Mouse (Mus musculus): Measurements from ENCODE around the gene Erbin. TPM values are rescaled to one million over a fixed set of nuclear protein-coding genes. Genes with fewer than 3 reads are reported as not detected.

The Erbin gene
- total and polyA plus RNA-seq, 2 experiments: 4.8 to 57.2 TPM

GRCm38 (mm10) chr13:103876743-103877142, 43.6 kb downstream of the Erbin start:
- H3K27ac ChIP-seq (replicated peaks; ENCODE audit: insufficient read depth, low read depth, low read length): no peak overlapping the region
- H3K27me3 ChIP-seq (ENCODE audit: control insufficient read depth, insufficient read depth, low read length): no peaks in the 10 kb centered on the region
- H3K79me2 ChIP-seq (ENCODE audit: control insufficient read depth, insufficient read depth, low read length): peaks cover 14% of the 10 kb centered on the region; the same call in 1 of the 2 replicates
- peak; percentile 50 for DNase-seq (ENCODE audit: extremely low read depth, low read depth, low spot score)
- H3K36me3 ChIP-seq (ENCODE audit: control insufficient read depth, insufficient read depth, low read length): peaks cover 2% of the 10 kb centered on the region
- TF ChIP-seq POLR2A (IDR thresholded peaks at IDR 0.05; ENCODE audit: extremely low read depth, insufficient read depth, low read length) (no peak), CTCF (IDR thresholded peaks at IDR 0.05; ENCODE audit: low read depth, low read length) (no peak)
- H3K9ac ChIP-seq (ENCODE audit: low read depth, low read length): no peak overlapping the region
- H3K4me1 ChIP-seq (ENCODE audit: control insufficient read depth, insufficient read depth, low read length): no peaks in the 10 kb centered on the region
- no peak overlapping the region for H3K4me3 ChIP-seq (ENCODE audit: insufficient read depth, low read depth, low read length)

- WGBS: 89% methylated on average over 6 of the region's 6 CpGs
- H3K9ac ChIP-seq (ENCODE audit: low read depth, low read length): no peak overlapping the region
- H3K27me3 ChIP-seq (ENCODE audit: control insufficient read depth, insufficient read depth, low read length): no peaks in the 10 kb centered on the region
- no peaks in the 10 kb centered on the region for H3K4me1 ChIP-seq (ENCODE audit: control insufficient read depth, insufficient read depth, low read length)
- H3K79me2 ChIP-seq (ENCODE audit: control insufficient read depth, insufficient read depth, low read length): peaks cover 14% of the 10 kb centered on the region; the same call in 1 of the 2 replicates
- TF ChIP-seq CTCF (IDR thresholded peaks at IDR 0.05; ENCODE audit: low read depth, low read length) (no peak), POLR2A (IDR thresholded peaks at IDR 0.05; ENCODE audit: extremely low read depth, insufficient read depth, low read length) (no peak)
- H3K36me3 ChIP-seq (ENCODE audit: control insufficient read depth, insufficient read depth, low read length): peaks cover 2% of the 10 kb centered on the region; the same call in 1 of the 2 replicates
- H3K27ac ChIP-seq (replicated peaks; ENCODE audit: insufficient read depth, low read depth, low read length): no peak overlapping the region
- H3K4me3 ChIP-seq (ENCODE audit: insufficient read depth, low read depth, low read length): no peak overlapping the region
- DNase-seq (ENCODE audit: extremely low read depth, low read depth, low spot score): no peak
Observed at GRCm38 (mm10) chr13:103875823-103876514, 44.3 kb downstream of the Erbin start.

- peaks cover 5% of the 10 kb centered on the region; the same call in 1 of the 2 replicates for H3K79me2 ChIP-seq (ENCODE audit: control insufficient read depth, insufficient read depth, low read length)
- WGBS: 17% methylated on average over 3 of the region's 3 CpGs
- no peak overlapping the region for H3K4me3 ChIP-seq (ENCODE audit: insufficient read depth, low read depth, low read length)
- H3K27ac ChIP-seq (replicated peaks; ENCODE audit: insufficient read depth, low read depth, low read length): no peak overlapping the region
- no peaks in the 10 kb centered on the region for H3K27me3 ChIP-seq (ENCODE audit: control insufficient read depth, insufficient read depth, low read length)
- peak; percentile 74 for DNase-seq (ENCODE audit: extremely low read depth, low read depth, low spot score)
- H3K9ac ChIP-seq (ENCODE audit: low read depth, low read length): no peak overlapping the region
- no peaks in the 10 kb centered on the region; the same call in 1 of the 2 replicates for H3K4me1 ChIP-seq (ENCODE audit: control insufficient read depth, insufficient read depth, low read length)
- TF ChIP-seq POLR2A (IDR thresholded peaks at IDR 0.05; ENCODE audit: extremely low read depth, insufficient read depth, low read length): no peak
- no peak for TF ChIP-seq CTCF (IDR thresholded peaks at IDR 0.05; ENCODE audit: low read depth, low read length)
- H3K36me3 ChIP-seq (ENCODE audit: control insufficient read depth, insufficient read depth, low read length): peaks cover 6% of the 10 kb centered on the region
Observed at GRCm38 (mm10) chr13:103870786-103871185, 49.5 kb downstream of the Erbin start.

GRCm38 (mm10) chr13:103870117-103870516, 50.2 kb downstream of the Erbin start:
- H3K27me3 ChIP-seq (ENCODE audit: control insufficient read depth, insufficient read depth, low read length): no peaks in the 10 kb centered on the region
- peaks cover 6% of the 10 kb centered on the region for H3K36me3 ChIP-seq (ENCODE audit: control insufficient read depth, insufficient read depth, low read length)
- H3K79me2 ChIP-seq (ENCODE audit: control insufficient read depth, insufficient read depth, low read length): peaks cover 5% of the 10 kb centered on the region; the same call in 1 of the 2 replicates
- no peak for DNase-seq (ENCODE audit: extremely low read depth, low read depth, low spot score)
- H3K4me3 ChIP-seq (ENCODE audit: insufficient read depth, low read depth, low read length): no peak overlapping the region
- no peak overlapping the region for H3K9ac ChIP-seq (ENCODE audit: low read depth, low read length)
- H3K27ac ChIP-seq (replicated peaks; ENCODE audit: insufficient read depth, low read depth, low read length): no peak overlapping the region
- H3K4me1 ChIP-seq (ENCODE audit: control insufficient read depth, insufficient read depth, low read length): no peaks in the 10 kb centered on the region; the same call in 1 of the 2 replicates
- TF ChIP-seq POLR2A (IDR thresholded peaks at IDR 0.05; ENCODE audit: extremely low read depth, insufficient read depth, low read length) (no peak), CTCF (IDR thresholded peaks at IDR 0.05; ENCODE audit: low read depth, low read length) (no peak)
- 100% methylated on average over 1 of the region's 1 CpGs for WGBS

GRCm38 (mm10) chr13:103868875-103869274, 51.4 kb downstream of the Erbin start:
- H3K27ac ChIP-seq (replicated peaks; ENCODE audit: insufficient read depth, low read depth, low read length): no peak overlapping the region
- no peaks in the 10 kb centered on the region; the same call in 1 of the 2 replicates for H3K4me1 ChIP-seq (ENCODE audit: control insufficient read depth, insufficient read depth, low read length)
- no peaks in the 10 kb centered on the region for H3K27me3 ChIP-seq (ENCODE audit: control insufficient read depth, insufficient read depth, low read length)
- 56% methylated on average over 1 of the region's 1 CpGs for WGBS
- H3K36me3 ChIP-seq (ENCODE audit: control insufficient read depth, insufficient read depth, low read length): peaks cover 12% of the 10 kb centered on the region
- H3K9ac ChIP-seq (ENCODE audit: low read depth, low read length): no peak overlapping the region
- no peak for DNase-seq (ENCODE audit: extremely low read depth, low read depth, low spot score)
- TF ChIP-seq POLR2A (IDR thresholded peaks at IDR 0.05; ENCODE audit: extremely low read depth, insufficient read depth, low read length) (no peak), CTCF (IDR thresholded peaks at IDR 0.05; ENCODE audit: low read depth, low read length) (no peak)
- H3K4me3 ChIP-seq (ENCODE audit: insufficient read depth, low read depth, low read length): no peak overlapping the region
- peaks cover 5% of the 10 kb centered on the region; the same call in 1 of the 2 replicates for H3K79me2 ChIP-seq (ENCODE audit: control insufficient read depth, insufficient read depth, low read length)

DNA sequence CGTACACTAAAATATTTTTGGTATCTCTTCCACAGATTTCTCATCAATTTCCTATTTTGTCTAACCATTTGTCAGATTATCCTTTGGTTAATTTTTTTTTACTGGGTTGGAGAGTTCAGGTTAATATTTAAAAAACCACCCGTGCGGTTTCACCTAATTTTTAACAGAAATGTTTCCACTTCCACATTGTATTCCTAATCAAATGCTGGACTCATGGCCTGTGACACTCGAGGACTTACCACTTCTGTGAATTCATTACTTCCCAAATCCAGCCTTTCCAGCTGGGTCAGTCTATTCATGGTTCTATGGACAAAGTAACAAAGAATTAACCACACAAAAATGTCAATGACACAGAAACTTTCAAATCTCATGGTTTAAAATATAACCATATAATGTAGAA, 58.3 kb downstream of the Erbin start:
- peak; percentile 84 for DNase-seq (ENCODE audit: extremely low read depth, low read depth, low spot score)
- Histone ChIP-seq H3K36me3 (ENCODE audit: control insufficient read depth, insufficient read depth, low read length) (peaks cover 28% of the 10 kb centered on the region), H3K79me2 (ENCODE audit: control insufficient read depth, insufficient read depth, low read length) (no peaks in the 10 kb centered on the region; the same call in 1 of the 2 replicates), H3K9ac (ENCODE audit: low read depth, low read length) (no peak overlapping the region), H3K27ac (replicated peaks; ENCODE audit: insufficient read depth, low read depth, low read length) (no peak overlapping the region), H3K4me1 (ENCODE audit: control insufficient read depth, insufficient read depth, low read length) (peaks cover 2% of the 10 kb centered on the region; the same call in 1 of the 2 replicates), H3K27me3 (ENCODE audit: control insufficient read depth, insufficient read depth, low read length) (no peaks in the 10 kb centered on the region), H3K4me3 (ENCODE audit: insufficient read depth, low read depth, low read length) (no peak overlapping the region)
- WGBS: 30% methylated on average over 4 of the region's 4 CpGs
- no peak for TF ChIP-seq CTCF (IDR thresholded peaks at IDR 0.05; ENCODE audit: low read depth, low read length)
- no peak for TF ChIP-seq POLR2A (IDR thresholded peaks at IDR 0.05; ENCODE audit: extremely low read depth, insufficient read depth, low read length)

Data from liver, adult 2 months (tissue).